Mouse (Mus musculus) c-Kit-negative CD71-positive TER-119-positive erythroid progenitor cells, embryonic 14.5 days (primary cell): ENCODE results near the gene Spred3.
"Not testable (repeated sequence)": the region's sequence is repeated elsewhere in the genome, so short reads cannot be mapped to it uniquely, and the experiment has no call there.

Experiments
- DNase-seq: peaks from one replicate; pipeline ENCODE4 v3.0.0-alpha.2; 2013; ENCODE audit warnings: low read depth, low spot score

Gene Spred3

GRCm38 (mm10) chr7:29169231-29170065 lies 763 bp downstream of the Spred3 start:
- DNase-seq = no peak

GRCm38 (mm10) chr7:29168791-29169230 lies 1.4 kb downstream of the Spred3 start:
- DNase-seq = no peak

GRCm38 (mm10) chr7:29168121-29168695 lies 2.0 kb downstream of the Spred3 start:
- no peak for DNase-seq

GRCm38 (mm10) chr7:29167656-29168055 lies 2.6 kb downstream of the Spred3 start:
- DNase-seq = no peak

GRCm38 (mm10) chr7:29162750-29163525 lies 7.3 kb downstream of the Spred3 start:
- DNase-seq = no peak

- DNase-seq = no peak
Observed at GRCm38 (mm10) chr7:29162294-29162693, 7.9 kb downstream of the Spred3 start.

GRCm38 (mm10) chr7:29158264-29158663 lies 11.9 kb downstream of the Spred3 start:
- no peak for DNase-seq

GRCm38 (mm10) chr7:29155838-29156782 lies 14.1 kb downstream of the Spred3 start, which contains the start of gene Fam98c:
Fam98c (minus strand) TSS chr7:29156234.
- no peak for DNase-seq

- peak; percentile 72 for DNase-seq
Observed at GRCm38 (mm10) chr7:29155196-29155837, 14.9 kb downstream of the Spred3 start.

- no peak for DNase-seq
Observed at GRCm38 (mm10) chr7:29154018-29154720, 16.0 kb downstream of the Spred3 start.

- no peak for DNase-seq
Observed at GRCm38 (mm10) chr7:29151486-29151885, 18.7 kb downstream of the Spred3 start.

- DNase-seq = no peak
Observed at GRCm38 (mm10) chr7:29148771-29149170, 21.4 kb downstream of the Spred3 start.

- no peak for DNase-seq
Observed at GRCm38 (mm10) chr7:29146625-29147367, 23.4 kb downstream of the Spred3 start.

GRCm38 (mm10) chr7:29144006-29144405 lies 26.2 kb downstream of the Spred3 start:
- DNase-seq = no peak

GRCm38 (mm10) chr7:29141416-29141815 lies 28.8 kb downstream of the Spred3 start:
- no peak for DNase-seq

GRCm38 (mm10) chr7:29139237-29139636 lies 31.0 kb downstream of the Spred3 start:
- not testable (repeated sequence) for DNase-seq

GRCm38 (mm10) chr7:29137429-29137828 lies 32.8 kb downstream of the Spred3 start:
- DNase-seq = no peak

GRCm38 (mm10) chr7:29134693-29135386 lies 35.4 kb downstream of the Spred3 start, which contains the start of gene Rasgrp4:
Rasgrp4 (plus strand) TSS chr7:29134851.
- DNase-seq = no peak
